Mouse (Mus musculus) CH12.LX (cell line): ENCODE data around the gene Lrrc42. TPM values are rescaled to one million over a fixed set of nuclear protein-coding genes. Genes with fewer than 3 reads are reported as not detected.

Experiments used
- DNase-seq: peaks from one replicate; pipeline ENCODE4 v3.0.0-alpha.2; 2013; ENCODE audit errors: extremely low read depth
- H3K27ac ChIP-seq: 2 replicates; pipeline ENCODE4 v1.5.1; 2012; ENCODE audit warnings: low read depth, mild to moderate bottlenecking, control low read depth, moderate library complexity; ENCODE audit not compliant: insufficient read depth
- H3K27me3 ChIP-seq: replicated peaks from 2 replicates; pipeline ENCODE3; 2012; ENCODE audit warnings: inconsistent platforms
- H3K36me3 ChIP-seq, 2 experiments: replicated peaks in 1 of 2; 2 replicates each; pipeline versions ENCODE3 to v1.6.1; 2012; ENCODE audit warnings: inconsistent platforms in 1 of 2, low read length in 1 of 2, mild to moderate bottlenecking in 1 of 2, mixed read lengths in 1 of 2, moderate library complexity in 1 of 2; ENCODE audit not compliant: control insufficient read depth in 1 of 2, insufficient read depth in 1 of 2
- H3K4me1 ChIP-seq, 2 experiments: 2 replicates each; pipeline ENCODE4 v1.6.1; 2012; ENCODE audit warnings: inconsistent platforms in 1 of 2, moderate library complexity in 1 of 2; ENCODE audit not compliant: insufficient read depth in 2 of 2, control insufficient read depth in 1 of 2
- H3K4me2 ChIP-seq: 2 replicates; pipeline ENCODE4 v1.6.1; 2012; ENCODE audit warnings: low read depth, mild to moderate bottlenecking, control low read depth; ENCODE audit not compliant: poor library complexity, insufficient read depth, severe bottlenecking
- H3K4me3 ChIP-seq, 3 experiments: fragments of 150-350 bp in 1 of 3; sonication (generic) in 1 of 3; replicated peaks in 1 of 3; 2 replicates each; pipeline versions ENCODE3 to v1.5.1; 2011 to 2012; ENCODE audit warnings: low read depth in 2 of 3, low read length in 2 of 3, mild to moderate bottlenecking in 2 of 3, moderate library complexity in 2 of 3, control low read depth in 1 of 3, improper control_type of control experiment in 1 of 3, inconsistent platforms in 1 of 3, mixed read lengths in 1 of 3; ENCODE audit not compliant: poor library complexity in 1 of 3
- H3K79me2 ChIP-seq: replicated peaks from 2 replicates; pipeline ENCODE4 v1.6.1; 2012; ENCODE audit warnings: mild to moderate bottlenecking, moderate library complexity; ENCODE audit not compliant: control insufficient read depth, poor library complexity, insufficient read depth, severe bottlenecking; ENCODE audit errors: extremely low read depth
- H3K9ac ChIP-seq: 2 replicates; pipeline ENCODE4 v1.6.1; 2012; ENCODE audit warnings: low read depth, mild to moderate bottlenecking, control low read depth, moderate library complexity; ENCODE audit not compliant: insufficient read depth
- H3K9me3 ChIP-seq: replicated peaks from 2 replicates; pipeline ENCODE3; 2012; ENCODE audit warnings: low read length, inconsistent platforms, mixed read lengths
- CHD1 ChIP-seq: IDR thresholded peaks from 2 replicates; pipeline ENCODE4 v1.6.1; 2012; ENCODE audit warnings: low read depth, low read length, improper control_type of control experiment, inconsistent platforms
- CHD2 ChIP-seq: IDR thresholded peaks from 2 replicates; pipeline ENCODE4 v1.6.1; 2011; ENCODE audit warnings: low read length, improper control_type of control experiment
- EP300 ChIP-seq: IDR thresholded peaks from 2 replicates; pipeline ENCODE4 v1.6.1; 2011; ENCODE audit warnings: low read length, improper control_type of control experiment
- GABPA ChIP-seq: IDR thresholded peaks from 2 replicates; pipeline ENCODE4 v1.6.1; 2012; ENCODE audit warnings: low read depth, low read length, improper control_type of control experiment, inconsistent platforms; ENCODE audit not compliant: insufficient replicate concordance
- HCFC1 ChIP-seq: IDR thresholded peaks from 2 replicates; pipeline ENCODE4 v1.6.1; 2012; ENCODE audit warnings: low read depth, mild to moderate bottlenecking, inconsistent platforms, low read length, improper control_type of control experiment
- JUND ChIP-seq: conservative IDR thresholded peaks from 2 replicates; pipeline ENCODE4 v1.6.1; 2011; ENCODE audit warnings: low read depth, low read length, improper control_type of control experiment
- MAX ChIP-seq: IDR thresholded peaks from 2 replicates; pipeline ENCODE4 v1.6.1; 2011; ENCODE audit warnings: low read length, improper control_type of control experiment
- MAZ ChIP-seq: IDR thresholded peaks from 2 replicates; pipeline ENCODE4 v1.6.1; 2012; ENCODE audit warnings: low read depth, mild to moderate bottlenecking, inconsistent platforms, low read length, improper control_type of control experiment, moderate library complexity
- MXI1 ChIP-seq: IDR thresholded peaks from 2 replicates; pipeline ENCODE4 v1.6.1; 2011; ENCODE audit warnings: mild to moderate bottlenecking, low read depth, low read length, improper control_type of control experiment
- MYC ChIP-seq: IDR thresholded peaks from 2 replicates; pipeline ENCODE4 v1.6.1; 2011; ENCODE audit warnings: low read depth, mild to moderate bottlenecking, improper control_type of control experiment, low read length
- NELFE ChIP-seq: IDR thresholded peaks from 2 replicates; pipeline ENCODE4 v1.6.1; 2011; ENCODE audit warnings: low read depth, low read length, improper control_type of control experiment
- NRF1 ChIP-seq: IDR thresholded peaks from 2 replicates; pipeline ENCODE4 v1.6.1; 2014; ENCODE audit warnings: low read depth, mild to moderate bottlenecking, inconsistent platforms, low read length, improper control_type of control experiment, moderate library complexity
- PAX5 ChIP-seq: IDR thresholded peaks from 2 replicates; pipeline ENCODE4 v1.6.1; 2012; ENCODE audit warnings: low read length, inconsistent platforms, mixed read lengths
- POLR2AphosphoS2 ChIP-seq: IDR thresholded peaks from 2 replicates; pipeline ENCODE4 v1.6.1; 2011; ENCODE audit warnings: low read depth, low read length, improper control_type of control experiment
- SIN3A ChIP-seq: IDR thresholded peaks from 2 replicates; pipeline ENCODE4 v1.6.1; 2012; ENCODE audit warnings: low read length, improper control_type of control experiment, inconsistent platforms
- TCF12 ChIP-seq: IDR thresholded peaks from 2 replicates; pipeline ENCODE4 v1.6.1; 2014; ENCODE audit warnings: low read depth, mild to moderate bottlenecking, inconsistent platforms, low read length, improper control_type of control experiment
- USF2 ChIP-seq: conservative IDR thresholded peaks from 2 replicates; pipeline ENCODE4 v1.6.1; 2011; ENCODE audit warnings: low read depth, low read length, improper control_type of control experiment
- ZC3H11A ChIP-seq: IDR thresholded peaks from 2 replicates; pipeline ENCODE4 v1.6.1; 2012; ENCODE audit warnings: low read depth, mild to moderate bottlenecking, inconsistent platforms, low read length, improper control_type of control experiment
- ZKSCAN1 ChIP-seq: IDR thresholded peaks from 2 replicates; pipeline ENCODE4 v1.6.1; 2012; ENCODE audit warnings: low read depth, inconsistent platforms, low read length, improper control_type of control experiment, borderline replicate concordance
- ZNF384 ChIP-seq: IDR thresholded peaks from 2 replicates; pipeline ENCODE4 v1.6.1; 2012; ENCODE audit warnings: low read depth, low read length, improper control_type of control experiment, inconsistent platforms
- dilution Hi-C: fragments of 300-500 bp; cut with MboI; formaldehyde crosslinking; loops from 2 replicates; pipeline ENCODE4 v1.14.3; 2020; ENCODE audit warnings: low sequenced_read_pairs; ENCODE audit not compliant: extremely low pct_unique_long_range_greater_than_20kb, extremely low pct_ligation_motif_present
- in situ Hi-C: fragments of 300-500 bp; cut with MboI; formaldehyde crosslinking; loops from 3 replicates; pipeline ENCODE4 v1.14.3; 2019; ENCODE audit warnings: low sequenced_read_pairs, low pct_ligation_motif_present, low pct_unique_long_range_greater_than_20kb, mixed read lengths
- polyA plus RNA-seq: library from polyadenylated mRNA; unstranded; fragments of >175 nt; gene quantifications from 2 replicates; pipeline ENCODE4 v1.2.1, GENCODE M21; 2012; ENCODE audit warnings: low read depth; ENCODE audit not compliant: insufficient read length
- total RNA-seq, 2 experiments: library from RNA; depleted of rRNA; stranded (reverse); fragments of 300-350 nt in 1 of 2; fragments of >200 nt in 1 of 2; gene quantifications; 2 replicates each; pipeline ENCODE4 v1.2.3; 2012 to 2014

Gene Lrrc42
- total and polyA plus RNA-seq, 3 experiments, result 13.0 to 48.2 (median 24.9) TPM

DNA sequence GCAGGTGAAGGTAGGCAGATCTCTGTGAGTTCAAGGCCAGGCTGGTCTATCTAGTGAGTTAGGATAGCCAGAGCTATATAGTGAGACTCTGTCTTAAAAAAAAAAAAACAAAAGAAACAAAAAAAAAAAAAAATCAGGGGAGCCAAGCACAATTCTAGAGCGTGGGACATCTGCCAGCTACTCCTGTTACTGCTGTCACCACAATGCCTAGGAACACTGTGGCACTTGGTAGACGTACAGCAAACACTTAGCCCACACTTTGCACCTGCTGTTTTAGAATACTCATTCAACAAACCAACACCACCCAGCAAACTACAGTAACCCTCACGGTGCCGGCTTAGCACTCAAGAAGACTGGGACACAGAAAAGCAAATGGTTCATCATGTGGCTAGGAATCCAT lies 41.9 kb downstream of the Lrrc42 start:
- Histone ChIP-seq H3K36me3 (peaks cover 11 to 40% of the 10 kb centered on the region in 2 experiments), H3K4me3 (no peak overlapping the region)
- dilution Hi-C loops, result no loop called here

DNA sequence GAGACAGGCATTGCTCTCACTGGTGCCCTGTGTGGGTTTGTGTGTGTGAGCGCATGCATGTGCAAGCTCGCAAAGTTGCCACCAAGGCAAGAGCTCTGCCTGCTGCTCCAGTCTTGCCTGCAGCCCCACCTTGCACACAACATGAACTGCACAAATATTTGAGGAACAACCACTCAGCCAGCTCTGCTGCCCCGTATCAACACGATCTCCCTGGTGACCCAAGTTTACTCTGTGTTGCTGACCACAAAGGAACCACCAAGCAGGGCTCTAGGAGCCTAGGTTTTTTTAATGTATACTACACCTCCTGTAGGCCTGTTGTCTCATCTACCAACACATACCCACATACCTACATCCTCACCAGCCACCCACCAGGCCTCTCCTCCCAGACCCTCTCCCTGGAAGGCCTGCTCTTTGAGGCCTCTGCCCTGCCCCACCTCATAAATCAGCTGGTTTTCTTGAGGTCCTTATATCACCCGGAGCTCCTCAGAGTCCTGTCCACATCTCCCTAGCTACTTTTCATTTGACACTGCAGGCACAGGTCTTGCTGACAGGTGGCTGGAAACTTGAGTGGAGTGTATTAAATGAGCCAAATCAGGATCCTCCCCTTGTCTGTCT lies 42.7 kb downstream of the Lrrc42 start:
- no peak overlapping the region for H3K27ac ChIP-seq
- no peak overlapping the region for H3K4me3 ChIP-seq
- H3K27me3 ChIP-seq, result no peaks in the 10 kb centered on the region
- H3K36me3 ChIP-seq, result peaks cover 15 to 47% of the 10 kb centered on the region in 2 experiments
- no peak overlapping the region for H3K9ac ChIP-seq
- dilution Hi-C loops, result no loop called here
- H3K4me1 ChIP-seq, result peaks cover 8 to 12% of the 10 kb centered on the region in 2 experiments
- H3K9me3 ChIP-seq, result no peaks in the 10 kb centered on the region
- in situ Hi-C loops, result no loop called here
- TF ChIP-seq PAX5, result no peak
- TF ChIP-seq JUND, result no peak
- no peak for TF ChIP-seq MYC
- no peak for TF ChIP-seq CHD2
- no peak for TF ChIP-seq POLR2AphosphoS2
- TF ChIP-seq ZC3H11A, result no peak
- no peak for TF ChIP-seq TCF12
- TF ChIP-seq NRF1, result no peak
- no peak for TF ChIP-seq GABPA
- no peak for TF ChIP-seq NELFE
- TF ChIP-seq MAZ, result no peak
- no peak for TF ChIP-seq MAX
- TF ChIP-seq ZNF384, result no peak
- no peak for TF ChIP-seq ZKSCAN1
- TF ChIP-seq EP300, result no peak
- no peak for TF ChIP-seq SIN3A
- TF ChIP-seq CHD1, result no peak
- no peaks in the 10 kb centered on the region for H3K79me2 ChIP-seq
- H3K4me2 ChIP-seq, result no peak overlapping the region
- no peak for DNase-seq

More for the DNA sequence above, 41.9 kb downstream of the Lrrc42 start:
- H3K79me2 ChIP-seq, result no peaks in the 10 kb centered on the region
- no peak for TF ChIP-seq GABPA
- no peak for TF ChIP-seq MXI1
- TF ChIP-seq TCF12, result no peak
- TF ChIP-seq ZNF384, result no peak
- no peak for TF ChIP-seq USF2
- no peak for TF ChIP-seq MAZ
- no peak for TF ChIP-seq HCFC1
- peaks cover 8 to 12% of the 10 kb centered on the region in 2 experiments for H3K4me1 ChIP-seq
- no peaks in the 10 kb centered on the region for H3K9me3 ChIP-seq
- no peak overlapping the region for H3K9ac ChIP-seq
- H3K4me2 ChIP-seq, result no peak overlapping the region
- no peak overlapping the region for H3K27ac ChIP-seq
- in situ Hi-C loops, result no loop called here
- H3K27me3 ChIP-seq, result no peaks in the 10 kb centered on the region
- no peak for DNase-seq
